Mouse (Mus musculus): ENCODE data around the gene Mast3. TPM values are rescaled to one million over a fixed set of nuclear protein-coding genes. Genes with fewer than 3 reads are reported as not detected.

Gene Mast3
- polyA plus RNA-seq, 2 experiments, result 14.4 to 37.2 TPM

DNA sequence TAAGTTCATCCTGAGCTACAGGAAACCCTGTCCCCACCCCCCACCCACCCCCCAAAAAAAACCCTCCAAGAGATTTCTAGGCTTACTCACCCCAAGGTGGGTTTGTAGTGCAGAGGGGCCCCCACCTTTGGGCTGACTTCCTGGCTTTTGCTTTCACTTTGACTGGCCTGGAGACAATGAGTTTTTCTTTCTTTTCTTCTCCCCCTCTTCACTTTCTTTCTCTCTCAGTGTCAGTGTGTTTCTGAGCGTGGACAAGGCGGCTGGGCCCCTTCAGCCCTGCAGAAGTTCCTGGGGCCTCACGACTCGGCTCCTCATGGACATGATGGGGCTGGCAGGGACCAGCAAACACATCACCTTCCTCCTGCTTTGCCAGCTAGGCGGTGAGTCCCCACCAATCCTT is 3.4 kb upstream of the Mast3 start, which contains the start of gene Il12rb1:
Gene Il12rb1, plus strand, starts transcription at position 211 of the 400 bp plus-strand sequence.
- ATAC-seq (ENCODE audit: low FRiP score, low read depth) (no peak), DNase-seq (ENCODE audit: low spot score) (no peak)
- WGBS, result 55% methylated on average over 5 of the region's 5 CpGs
- H3K36me3 ChIP-seq (ENCODE audit: control insufficient read depth, insufficient read depth, low read length), result no peaks in the 10 kb centered on the region
- peaks cover 16% of the 10 kb centered on the region for H3K27me3 ChIP-seq (ENCODE audit: control insufficient read depth, insufficient read depth, low read length)
- H3K4me2 ChIP-seq (replicated peaks; ENCODE audit: low read depth, low read length, severe bottlenecking), result no peak within 1 kb of the TSS
- TF ChIP-seq POLR2A (IDR thresholded peaks at IDR 0.05; ENCODE audit: borderline replicate concordance, extremely low read depth, insufficient read depth, insufficient read length), result no peak
- H3K9me3 ChIP-seq (ENCODE audit: control insufficient read depth, low read length), result no peaks in the 10 kb centered on the region
- H3K9ac ChIP-seq (ENCODE audit: low read depth, low read length, severe bottlenecking), result no peak within 1 kb of the TSS
- no peak within 1 kb of the TSS for H3K27ac ChIP-seq (replicated peaks; ENCODE audit: low read depth, low read length)
- H3K4me3 ChIP-seq (replicated peaks; ENCODE audit: low read length), result no peak within 1 kb of the TSS
- peaks cover 9% of the 10 kb centered on the region; the same call in 1 of the 2 replicates for H3K4me1 ChIP-seq (ENCODE audit: control insufficient read depth, insufficient read depth, low read length)

- H3K27ac ChIP-seq (replicated peaks; ENCODE audit: low read depth, low read length), result no peak overlapping the region
- no peaks in the 10 kb centered on the region for H3K36me3 ChIP-seq (ENCODE audit: control insufficient read depth, insufficient read depth, low read length)
- H3K4me3 ChIP-seq (replicated peaks; ENCODE audit: low read length), result no peak overlapping the region
- TF ChIP-seq POLR2A (IDR thresholded peaks at IDR 0.05; ENCODE audit: borderline replicate concordance, extremely low read depth, insufficient read depth, insufficient read length), result no peak
- H3K9ac ChIP-seq (ENCODE audit: low read depth, low read length, severe bottlenecking), result no peak overlapping the region
- H3K9me3 ChIP-seq (ENCODE audit: control insufficient read depth, low read length), result no peaks in the 10 kb centered on the region
- H3K4me1 ChIP-seq (ENCODE audit: control insufficient read depth, insufficient read depth, low read length), result peaks cover 9% of the 10 kb centered on the region; the same call in 1 of the 2 replicates
- no peak overlapping the region for H3K4me2 ChIP-seq (replicated peaks; ENCODE audit: low read depth, low read length, severe bottlenecking)
- H3K27me3 ChIP-seq (ENCODE audit: control insufficient read depth, insufficient read depth, low read length), result peaks cover 18% of the 10 kb centered on the region
- no peak for DNase-seq (ENCODE audit: low spot score)
- 75% methylated on average over 1 of the region's 1 CpGs for WGBS
- no peak for ATAC-seq (ENCODE audit: low FRiP score, low read depth)
Measured at GRCm38 (mm10) chr8:70807304-70807703, 2.5 kb upstream of the Mast3 start.

GRCm38 (mm10) chr8:70806541-70806940 is 1.7 kb upstream of the Mast3 start:
- no peaks in the 10 kb centered on the region for H3K36me3 ChIP-seq (ENCODE audit: control insufficient read depth, insufficient read depth, low read length)
- no peak overlapping the region for H3K9ac ChIP-seq (ENCODE audit: low read depth, low read length, severe bottlenecking)
- peaks cover 9% of the 10 kb centered on the region; the same call in 1 of the 2 replicates for H3K4me1 ChIP-seq (ENCODE audit: control insufficient read depth, insufficient read depth, low read length)
- H3K4me3 ChIP-seq (replicated peaks; ENCODE audit: low read length), result no peak overlapping the region
- H3K9me3 ChIP-seq (ENCODE audit: control insufficient read depth, low read length), result no peaks in the 10 kb centered on the region
- whole genome bisulfite sequencing, result 79% methylated on average over 4 of the region's 4 CpGs
- no peak for TF ChIP-seq POLR2A (IDR thresholded peaks at IDR 0.05; ENCODE audit: borderline replicate concordance, extremely low read depth, insufficient read depth, insufficient read length)
- H3K4me2 ChIP-seq (replicated peaks; ENCODE audit: low read depth, low read length, severe bottlenecking), result no peak overlapping the region
- DNase-seq (ENCODE audit: low spot score) (no peak), ATAC-seq (ENCODE audit: low FRiP score, low read depth) (no peak)
- H3K27me3 ChIP-seq (ENCODE audit: control insufficient read depth, insufficient read depth, low read length), result peaks cover 18% of the 10 kb centered on the region
- no peak overlapping the region for H3K27ac ChIP-seq (replicated peaks; ENCODE audit: low read depth, low read length)

DNA sequence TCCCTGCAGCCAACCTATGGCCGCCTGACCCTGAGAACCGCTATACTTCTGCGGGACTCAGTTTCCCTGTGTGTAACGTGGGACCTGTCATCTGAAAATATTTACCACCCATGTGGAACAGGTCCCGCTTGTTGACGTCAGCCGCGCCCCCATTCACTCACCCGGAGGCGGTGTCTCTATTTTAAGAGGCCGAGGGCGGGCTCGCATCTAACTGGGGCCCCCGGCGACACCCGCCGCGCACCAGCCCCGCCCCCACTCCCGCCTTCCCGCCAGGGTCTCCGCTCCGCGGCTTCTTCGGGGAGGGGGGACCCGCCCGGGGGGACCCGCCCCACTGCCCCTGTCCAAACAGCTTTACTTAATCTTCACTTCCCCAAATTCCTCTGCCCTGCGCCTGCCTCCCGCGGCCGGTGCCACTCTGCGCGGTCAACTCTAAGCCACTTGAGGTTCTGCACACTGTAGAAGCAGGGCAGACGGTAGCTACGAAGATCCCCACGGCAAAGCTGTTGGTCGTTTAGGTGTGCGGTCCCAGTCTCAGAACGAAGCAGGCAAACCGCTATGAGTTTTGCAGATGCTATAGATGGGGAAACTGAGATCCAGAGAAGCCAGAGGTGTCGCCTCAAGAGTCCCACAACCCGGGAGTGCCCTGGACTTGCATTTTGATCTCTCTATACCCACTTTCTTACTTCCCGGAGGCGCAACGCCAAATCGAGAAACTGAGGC is 933 bp downstream of the Mast3 start:
- Histone ChIP-seq H3K9me3 (ENCODE audit: control insufficient read depth, low read length) (no peaks in the 10 kb centered on the region), H3K36me3 (ENCODE audit: control insufficient read depth, insufficient read depth, low read length) (no peaks in the 10 kb centered on the region), H3K27me3 (ENCODE audit: control insufficient read depth, insufficient read depth, low read length) (peaks cover 28% of the 10 kb centered on the region), H3K27ac (replicated peaks; ENCODE audit: low read depth, low read length) (no peak overlapping the region), H3K4me1 (ENCODE audit: control insufficient read depth, insufficient read depth, low read length) (peaks cover 9% of the 10 kb centered on the region; the same call in 1 of the 2 replicates), H3K4me2 (replicated peaks; ENCODE audit: low read depth, low read length, severe bottlenecking) (peak overlapping the region; percentile 86), H3K4me3 (replicated peaks; ENCODE audit: low read length) (peak overlapping the region; percentile 52), H3K9ac (ENCODE audit: low read depth, low read length, severe bottlenecking) (0 out of 2 replicates have a peak overlapping the region, but pooled peaks have one; percentile 52)
- no peak for TF ChIP-seq POLR2A (IDR thresholded peaks at IDR 0.05; ENCODE audit: borderline replicate concordance, extremely low read depth, insufficient read depth, insufficient read length)
- no peak for ATAC-seq (ENCODE audit: low FRiP score, low read depth)
- DNase-seq (ENCODE audit: low spot score), result no peak
- WGBS, result 2% methylated on average over 34 of the region's 47 CpGs

DNA sequence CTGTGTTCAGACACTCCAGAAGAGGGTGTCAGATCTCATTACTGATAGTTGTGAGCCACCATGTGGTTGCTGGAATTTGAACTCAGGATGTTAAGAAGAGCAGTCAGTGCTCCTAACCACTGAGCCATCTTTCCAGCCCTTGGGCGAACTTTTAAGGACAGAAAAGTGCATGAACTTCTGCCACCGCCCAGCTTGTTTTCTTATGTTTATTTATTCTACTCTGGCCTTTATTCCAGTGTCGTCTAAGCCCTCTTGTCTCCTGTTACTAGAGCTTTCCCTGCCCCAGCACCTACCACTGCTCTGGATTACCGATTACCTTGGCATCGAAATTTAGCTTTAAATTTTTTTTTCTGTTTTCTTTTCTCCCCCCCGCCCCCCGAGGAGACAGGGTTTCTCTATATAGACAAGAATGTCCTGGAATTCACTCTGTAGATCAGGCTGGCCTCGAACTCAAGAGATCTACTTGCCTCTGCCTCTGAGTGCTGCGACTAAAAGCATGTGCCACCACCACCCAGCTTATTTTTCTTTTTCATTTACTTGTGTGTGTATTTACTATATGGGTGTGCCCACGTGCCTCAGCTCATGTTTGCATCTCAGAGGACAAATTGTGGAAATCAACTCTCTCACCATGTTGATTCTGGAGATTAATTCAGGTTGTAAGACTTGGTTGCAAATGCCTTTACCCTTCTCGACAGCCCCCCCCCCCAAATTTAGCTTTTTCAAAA is 1.9 kb downstream of the Mast3 start:
- H3K4me3 ChIP-seq (replicated peaks; ENCODE audit: low read length), result no peak overlapping the region
- no peak for TF ChIP-seq POLR2A (IDR thresholded peaks at IDR 0.05; ENCODE audit: borderline replicate concordance, extremely low read depth, insufficient read depth, insufficient read length)
- peaks cover 11% of the 10 kb centered on the region for H3K4me1 ChIP-seq (ENCODE audit: control insufficient read depth, insufficient read depth, low read length)
- H3K9ac ChIP-seq (ENCODE audit: low read depth, low read length, severe bottlenecking), result no peak overlapping the region
- H3K27ac ChIP-seq (replicated peaks; ENCODE audit: low read depth, low read length), result no peak overlapping the region
- H3K36me3 ChIP-seq (ENCODE audit: control insufficient read depth, insufficient read depth, low read length), result no peaks in the 10 kb centered on the region
- no peaks in the 10 kb centered on the region for H3K9me3 ChIP-seq (ENCODE audit: control insufficient read depth, low read length)
- no peak for DNase-seq (ENCODE audit: low spot score)
- no peak for ATAC-seq (ENCODE audit: low FRiP score, low read depth)
- WGBS, result 70% methylated on average over 11 of the region's 11 CpGs
- peaks cover 38% of the 10 kb centered on the region for H3K27me3 ChIP-seq (ENCODE audit: control insufficient read depth, insufficient read depth, low read length)
- H3K4me2 ChIP-seq (replicated peaks; ENCODE audit: low read depth, low read length, severe bottlenecking), result no peak overlapping the region

Measured in limb, embryonic 14.5 days (tissue).